Mouse (Mus musculus): Measurements from ENCODE around the gene Tpcn1. TPM values are rescaled to one million over a fixed set of nuclear protein-coding genes. Genes with fewer than 3 reads are reported as not detected.

Gene Tpcn1
- polyA plus RNA-seq, 1 experiment = 59.4 TPM

DNA sequence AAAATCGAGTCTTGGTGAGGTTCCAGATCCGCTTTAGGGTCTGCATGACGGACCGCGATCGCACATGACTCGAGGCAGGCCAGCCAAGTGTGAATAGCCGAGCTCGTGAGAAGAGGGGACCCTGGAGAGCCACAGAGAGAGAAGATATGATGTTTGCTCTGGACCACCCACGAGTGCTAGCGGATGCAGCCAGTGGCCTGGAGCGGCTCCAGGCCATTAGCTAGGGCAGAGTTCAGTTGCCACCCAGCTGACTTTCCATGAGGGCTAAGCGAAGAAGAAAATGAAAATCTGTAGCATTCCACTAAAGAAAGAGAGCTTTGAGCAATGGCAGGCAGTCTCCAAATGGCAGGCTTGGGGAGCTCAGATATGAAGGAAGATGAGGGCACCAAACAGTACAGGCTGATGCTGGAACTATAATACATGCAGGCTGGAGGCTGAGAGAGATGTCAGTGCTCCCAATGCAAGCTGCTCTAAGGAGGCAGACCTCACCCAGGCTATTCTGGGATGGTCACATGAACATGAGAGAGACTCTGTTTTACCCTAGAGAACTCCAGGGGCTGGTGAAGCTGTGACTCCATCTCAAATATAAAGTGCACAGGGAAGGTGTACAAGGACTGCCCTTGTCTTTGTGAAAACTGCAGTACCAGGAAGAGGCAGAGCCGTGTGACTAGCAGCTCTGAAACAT, 17.3 kb downstream of the Tpcn1 start:
- TF ChIP-seq GATA1 (IDR thresholded peaks at IDR 0.05; ENCODE audit: low read length) = no peak

DNA sequence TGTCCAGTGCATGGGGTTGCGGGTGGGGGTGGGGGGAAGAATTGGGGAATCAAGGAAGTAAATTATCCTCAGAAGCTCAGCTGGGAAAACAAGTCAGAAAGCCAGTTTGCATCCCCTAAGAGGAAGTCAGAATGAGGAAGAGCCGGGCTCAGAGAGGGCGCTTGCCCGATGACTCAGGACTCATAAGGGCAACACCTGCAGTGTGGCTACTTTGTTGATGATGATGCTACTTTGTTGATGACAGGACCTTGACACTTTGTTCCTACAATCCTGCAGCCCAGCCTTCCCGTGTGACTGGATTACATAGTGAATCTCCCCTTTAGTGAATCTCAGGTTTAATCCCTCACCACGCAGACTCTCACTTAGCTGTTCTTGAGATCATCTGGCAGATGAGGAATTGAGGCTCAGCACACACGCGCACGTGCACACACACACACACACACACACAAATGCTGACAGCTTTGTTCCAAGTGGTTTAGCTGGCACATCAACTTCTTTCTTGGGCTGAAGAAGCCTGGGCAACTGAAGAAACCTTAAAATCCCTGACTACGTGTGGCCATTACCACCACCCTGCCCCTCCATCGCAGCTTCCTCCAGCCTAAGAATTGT, 18.1 kb downstream of the Tpcn1 start:
- TF ChIP-seq GATA1 (IDR thresholded peaks at IDR 0.05; ENCODE audit: low read length) = no peak

DNA sequence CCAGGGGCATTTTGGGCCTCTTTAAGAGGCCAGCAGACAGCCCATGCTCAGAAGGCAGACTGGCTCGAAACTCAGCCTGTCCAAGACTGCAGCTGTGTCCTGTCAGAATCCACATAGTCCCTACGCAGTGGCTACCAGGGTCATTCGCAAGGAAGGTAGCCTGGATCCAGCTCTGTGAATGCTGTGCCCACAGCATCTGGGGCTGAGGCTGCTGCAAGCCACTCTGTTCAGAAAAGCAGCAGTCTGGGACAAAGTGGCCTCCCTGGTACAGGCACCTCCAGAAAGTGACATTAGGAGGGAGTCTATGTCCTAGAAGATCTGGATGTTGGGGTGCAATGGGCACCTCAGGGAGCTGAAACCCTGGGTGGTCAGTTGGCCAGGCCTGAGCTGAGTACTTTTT, 18.7 kb downstream of the Tpcn1 start:
- no peak for TF ChIP-seq GATA1 (IDR thresholded peaks at IDR 0.05; ENCODE audit: low read length)

- no peak for TF ChIP-seq GATA1 (IDR thresholded peaks at IDR 0.05; ENCODE audit: low read length)
Measured at GRCm38 (mm10) chr5:120568964-120569363, 19.5 kb downstream of the Tpcn1 start.

GRCm38 (mm10) chr5:120568336-120568768, 20.1 kb downstream of the Tpcn1 start:
- TF ChIP-seq GATA1 (IDR thresholded peaks at IDR 0.05; ENCODE audit: low read length) = no peak

GRCm38 (mm10) chr5:120567761-120568211, 20.7 kb downstream of the Tpcn1 start:
- no peak for TF ChIP-seq GATA1 (IDR thresholded peaks at IDR 0.05; ENCODE audit: low read length)

- no peak for TF ChIP-seq GATA1 (IDR thresholded peaks at IDR 0.05; ENCODE audit: low read length)
Measured at GRCm38 (mm10) chr5:120567253-120567701, 21.2 kb downstream of the Tpcn1 start.

- TF ChIP-seq GATA1 (IDR thresholded peaks at IDR 0.05; ENCODE audit: low read length) = no peak
Measured at GRCm38 (mm10) chr5:120566681-120567252, 21.7 kb downstream of the Tpcn1 start.

GRCm38 (mm10) chr5:120566101-120566500, 22.4 kb downstream of the Tpcn1 start:
- TF ChIP-seq GATA1 (IDR thresholded peaks at IDR 0.05; ENCODE audit: low read length) = no peak

DNA sequence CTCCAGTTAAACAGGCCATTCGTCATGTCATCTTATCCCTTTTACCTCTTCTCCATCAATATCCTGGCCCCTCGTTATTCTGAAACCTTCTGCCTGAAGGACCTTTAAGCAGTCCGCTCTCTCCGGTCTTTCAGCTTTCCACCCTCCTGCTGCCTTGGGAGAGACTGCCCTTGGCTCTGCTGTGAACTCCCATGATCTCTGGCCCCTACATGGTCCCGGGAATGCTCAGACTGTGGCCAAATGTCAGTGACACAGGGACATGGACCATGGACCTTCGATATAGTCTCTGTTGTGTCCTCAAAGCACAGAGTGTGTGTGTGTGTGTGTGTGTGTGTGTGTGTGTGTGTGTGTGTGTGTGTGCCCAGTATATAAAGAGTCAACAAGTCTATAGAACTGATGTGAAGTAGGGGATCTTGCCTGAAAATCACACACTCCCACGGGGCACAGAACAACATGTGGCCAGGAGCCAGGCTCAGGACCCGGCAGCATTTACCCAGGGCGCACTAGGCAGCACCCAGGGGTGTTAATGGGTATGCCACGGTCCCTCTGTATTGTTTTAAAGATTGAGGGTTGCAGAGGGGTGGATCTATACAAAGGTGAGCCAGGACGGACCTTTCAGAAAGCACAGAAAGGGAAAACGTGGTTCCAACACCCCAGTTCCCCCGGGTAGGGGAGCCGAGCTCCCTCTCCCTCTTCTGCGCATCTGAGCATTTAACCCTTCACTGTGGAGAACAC, 23.1 kb downstream of the Tpcn1 start:
- no peak for TF ChIP-seq GATA1 (IDR thresholded peaks at IDR 0.05; ENCODE audit: low read length)

GRCm38 (mm10) chr5:120563914-120564311, 24.6 kb downstream of the Tpcn1 start:
- TF ChIP-seq GATA1 (IDR thresholded peaks at IDR 0.05; ENCODE audit: low read length) = no peak

DNA sequence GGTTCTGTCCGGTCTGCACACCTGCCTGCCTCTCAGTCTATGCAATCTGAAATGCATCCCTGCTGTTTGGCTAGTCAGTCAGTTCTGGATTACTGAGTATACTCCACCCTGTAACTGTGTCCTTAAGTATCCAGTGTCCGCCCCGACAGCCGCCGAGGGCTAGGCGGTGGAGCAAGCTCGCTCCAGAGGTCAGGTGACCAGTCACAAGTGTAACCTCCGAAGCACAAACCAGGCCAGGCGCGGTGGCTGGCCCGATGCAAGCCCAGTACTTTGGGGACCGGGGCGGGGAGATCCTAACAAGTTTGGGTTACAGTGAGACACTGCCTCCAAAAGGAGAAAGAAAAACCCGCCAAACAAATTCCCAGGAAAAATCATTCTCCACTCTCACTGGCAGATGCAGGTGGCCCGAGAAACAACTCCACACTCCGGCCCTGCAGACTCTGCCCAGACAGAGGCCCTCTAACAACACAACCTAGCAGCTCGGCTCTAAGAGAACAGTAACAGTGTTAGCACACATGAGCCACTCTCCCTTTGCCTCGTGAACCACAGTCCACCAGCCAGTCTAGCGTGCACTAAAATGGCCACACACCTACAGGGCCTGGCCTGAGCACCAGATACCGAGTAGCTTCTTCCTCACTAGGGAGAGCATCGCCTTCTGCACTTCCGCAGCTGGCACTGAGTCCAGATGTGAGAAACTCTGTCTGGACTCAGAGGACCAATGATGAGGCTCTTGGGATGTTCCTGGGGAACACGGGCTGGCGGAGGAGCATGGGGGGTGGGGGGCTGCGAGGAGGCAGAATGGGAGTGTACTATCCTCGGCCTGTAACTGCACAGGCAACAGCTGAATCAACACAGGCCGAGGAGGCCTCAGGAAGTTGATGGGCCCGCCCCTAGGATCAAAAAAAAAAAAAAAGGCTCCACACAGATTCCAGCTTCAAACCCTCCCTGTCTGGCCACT, 25.2 kb downstream of the Tpcn1 start:
- TF ChIP-seq GATA1 (IDR thresholded peaks at IDR 0.05; ENCODE audit: low read length) = no peak

DNA sequence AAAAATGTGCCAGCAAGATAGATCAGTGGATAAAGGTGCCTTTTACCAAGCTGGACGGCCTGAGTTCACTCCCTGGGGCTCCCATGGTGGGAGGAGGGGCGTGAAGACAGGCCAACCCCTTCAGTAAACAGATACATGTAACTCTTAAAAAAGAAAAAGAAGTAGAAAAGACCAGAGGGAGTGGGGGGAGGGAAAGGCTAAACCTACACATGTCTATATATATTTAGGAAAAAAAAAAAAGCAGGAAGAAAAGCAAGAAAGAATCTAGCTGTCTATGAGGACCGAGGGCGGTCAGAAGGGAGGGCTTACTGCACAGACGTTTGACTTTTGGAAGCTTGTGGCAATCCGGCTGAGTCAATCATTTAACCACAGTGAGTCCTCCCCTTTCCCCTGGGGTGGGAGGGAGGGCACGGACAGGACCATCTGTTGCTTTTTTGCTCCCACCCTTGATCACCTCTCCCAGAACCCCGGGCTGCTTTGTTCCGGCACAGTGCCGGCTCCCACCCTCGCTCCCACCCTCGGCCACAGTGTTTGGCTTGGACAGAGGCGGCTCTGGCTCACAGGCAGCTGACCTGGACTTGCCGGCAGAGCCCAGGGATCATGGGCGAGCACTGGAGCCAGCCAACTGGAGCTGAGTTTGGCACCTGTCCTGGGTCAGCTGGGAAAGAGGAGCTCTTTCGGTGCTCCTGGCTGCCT, 27.7 kb downstream of the Tpcn1 start:
- no peak for TF ChIP-seq GATA1 (IDR thresholded peaks at IDR 0.05; ENCODE audit: low read length)

DNA sequence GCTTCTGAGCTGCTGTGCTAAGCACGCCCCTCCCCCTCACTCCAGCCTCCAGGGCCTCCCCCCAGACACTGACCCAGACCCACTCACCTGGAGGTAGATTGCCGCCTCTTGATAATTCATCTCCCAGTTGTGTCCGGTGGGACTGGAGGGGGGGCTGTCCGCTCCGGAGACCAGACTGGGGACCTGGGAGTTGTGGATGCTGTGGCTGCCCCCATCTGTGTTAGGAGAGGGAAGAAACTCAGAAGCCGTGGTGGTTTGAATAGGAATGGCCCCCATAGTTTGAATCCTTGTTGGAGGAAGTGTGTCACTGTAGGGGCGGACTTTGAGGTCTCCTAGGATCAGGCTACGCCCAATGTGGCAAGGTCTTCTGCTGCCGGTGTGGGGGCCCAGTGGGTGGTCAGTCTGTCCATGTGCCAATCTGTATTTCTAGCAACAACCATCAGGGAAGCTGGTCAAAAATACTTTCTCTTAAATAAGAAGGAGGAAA, 28.3 kb downstream of the Tpcn1 start:
- no peak for TF ChIP-seq GATA1 (IDR thresholded peaks at IDR 0.05; ENCODE audit: low read length)

Measured in G1E-ER4 (cell line).